Mouse (Mus musculus) left cerebral cortex, postnatal 25 days (tissue): ENCODE data around the gene B3galt4. TPM values are rescaled to one million over a fixed set of nuclear protein-coding genes. Genes with fewer than 3 reads are reported as not detected.

Experiments used
- total RNA-seq, 2 experiments: library from RNA; stranded (reverse); gene quantifications; 2 replicates each; pipeline ENCODE4 v1.2.3; 2021

B3galt4 gene
- total RNA-seq, 2 experiments from 2014 or later: 5.8 to 6.4 TPM

Other genes with a start within 250 kb of the B3galt4 start
- gene March2, start 232.8 kb downstream of the B3galt4 start, total RNA-seq: 10 to 100 TPM; 86.1 to 87.2 TPM
- gene Rab11b, start 191.0 kb downstream of the B3galt4 start, total RNA-seq: 100 to 1,000 TPM; 328 to 343 TPM
- 1 to 10 TPM; 3.9 to 4.1 TPM for gene Angptl4, start 169.7 kb downstream of the B3galt4 start, total RNA-seq
- 10 to 100 TPM; 37.0 to 39.7 TPM for gene Kank3, start 141.0 kb downstream of the B3galt4 start, total RNA-seq
- gene Rps28, start 126.9 kb downstream of the B3galt4 start, total RNA-seq: 100 to 1,000 TPM; 675 to 677 TPM
- gene Ndufa7, start 126.9 kb downstream of the B3galt4 start, total RNA-seq: 100 to 1,000 TPM; 196 to 205 TPM
- gene Cd320, start 108.4 kb downstream of the B3galt4 start, total RNA-seq: 10 to 100 TPM; 28.1 to 28.3 TPM
- gene Gm7029, start 77.7 kb downstream of the B3galt4 start, total RNA-seq: not detected
- 1 to 10 TPM; 3.0 to 3.4 TPM for gene Kifc1, start 60.8 kb downstream of the B3galt4 start, total RNA-seq
- gene Platr17, start 46.4 kb downstream of the B3galt4 start, total RNA-seq: under 1 TPM in 1 of 2 experiments, not detected in 1; 0.57 TPM
- 10 to 100 TPM; 26.0 to 26.2 TPM for gene Daxx, start 42.1 kb downstream of the B3galt4 start, total RNA-seq
- gene Tapbp, start 35.6 kb downstream of the B3galt4 start, total RNA-seq: 10 to 100 TPM; 32.7 to 37.7 TPM
- 10 to 100 TPM; 28.1 to 32.1 TPM for gene Zbtb22, start 35.6 kb downstream of the B3galt4 start, total RNA-seq
- gene Rgl2, start 21.9 kb downstream of the B3galt4 start, total RNA-seq: 10 to 100 TPM; 55.2 to 66.8 TPM
- gene Pfdn6, start 11.1 kb downstream of the B3galt4 start, total RNA-seq: 100 to 1,000 TPM in 1 of 2 experiments, 10 to 100 TPM in 1; 89.7 to 104 TPM
- 10 to 100 TPM; 11.2 to 12.0 TPM for gene Wdr46, start 10.8 kb downstream of the B3galt4 start, total RNA-seq
- 10 to 100 TPM; 78.4 to 81.9 TPM for gene Vps52, start 4.3 kb upstream of the B3galt4 start, total RNA-seq
- 100 to 1,000 TPM; 296 to 299 TPM for gene Rps18, start 4.5 kb upstream of the B3galt4 start, total RNA-seq
- gene H2-K1, start 48.9 kb upstream of the B3galt4 start, total RNA-seq: 10 to 100 TPM; 12.3 to 15.9 TPM
- 10 to 100 TPM; 28.4 to 32.2 TPM for gene Ring1, start 73.2 kb upstream of the B3galt4 start, total RNA-seq
- gene H2-Ke6, start 76.6 kb upstream of the B3galt4 start, total RNA-seq: 10 to 100 TPM; 33.3 to 35.1 TPM
- 10 to 100 TPM; 96.2 to 98.6 TPM for gene Slc39a7, start 80.2 kb upstream of the B3galt4 start, total RNA-seq
- gene Rxrb, start 80.3 kb upstream of the B3galt4 start, total RNA-seq: 10 to 100 TPM; 79.5 to 83.1 TPM
- gene Col11a2, start 87.9 kb upstream of the B3galt4 start, total RNA-seq: 10 to 100 TPM; 14.1 to 14.6 TPM
- under 1 TPM in 1 of 2 experiments, not detected in 1; 0.34 TPM for gene H2-Oa, start 140.9 kb upstream of the B3galt4 start, total RNA-seq
- gene H2-DMa, start 168.1 kb upstream of the B3galt4 start, total RNA-seq: 10 to 100 TPM; 26.0 to 26.5 TPM
- 100 to 1,000 TPM; 178 to 192 TPM for gene Brd2, start 171.1 kb upstream of the B3galt4 start, total RNA-seq
- under 1 TPM; 0.46 to 0.92 TPM for gene H2-DMb2, start 191.8 kb upstream of the B3galt4 start, total RNA-seq
- gene H2-DMb1, start 201.6 kb upstream of the B3galt4 start, total RNA-seq: 1 to 10 TPM in 1 of 2 experiments, under 1 TPM in 1; 0.94 to 1.5 TPM
- 1 to 10 TPM; 1.5 to 1.8 TPM for gene Tap1, start 236.1 kb upstream of the B3galt4 start, total RNA-seq
- 1 to 10 TPM in 1 of 2 experiments, under 1 TPM in 1; 0.53 to 1.4 TPM for gene Psmb9, start 236.3 kb upstream of the B3galt4 start, total RNA-seq
- gene Psmb8, start 246.2 kb upstream of the B3galt4 start, total RNA-seq: 1 to 10 TPM; 2.0 to 4.1 TPM